28 mouse cellular contexts compared by ENCODE assay signal in genomic region chr2:135873761-135874160, GRCm38 (mm10).
DNase-seq lines count a peak whose midpoint lies in the region; ATAC-seq and TF ChIP-seq lines count a peak whose summit lies in the region.
"Had no signal": no experiment of that assay in that cellular context is flagged by ENCODE, and none has a peak within 500 bp of the region (broad histone marks: within the 10 kb centered on the region; RNA-seq: fewer than 3 reads in every experiment).

No protein-coding gene starts in this region.

- DNase-seq in heart, adult 11 months = peak; percentile 77
- DNase-seq in heart, adult 2 months = no peak
- DNase-seq in lung, postnatal 0 days (ENCODE audit: low spot score) = peak; percentile 28
- no peak for DNase-seq in lung, adult 18-20 months
- DNase-seq in brain, adult 2 months (ENCODE audit: low read depth, low spot score) = peak; percentile 27
- no peak for DNase-seq in MN1 (ENCODE audit: low spot score)
- DNase-seq in embryo, embryonic 10 days (ENCODE audit: low spot score) = no peak
- DNase-seq: adrenal gland, postnatal 14 days; cerebellum, adult 9-10 months; gastrocnemius, postnatal 36 days; heart, postnatal 4 days; kidney, adult 8-10 months; layer of hippocampus, postnatal 36 days; liver, postnatal 0 days; lung, postnatal 14 days; thymus, postnatal 25 days had no signal

- no peak for ATAC-seq in lung, postnatal 0 days
- peak; percentile 66 for ATAC-seq in megakaryocyte, adult 5-6 weeks (ENCODE audit: poor library complexity, severe bottlenecking)
- ATAC-seq: hindbrain, postnatal 0 days; liver, postnatal 0 days; midbrain, embryonic 15.5 days had no signal

- no peaks in the 10 kb centered on the region for H3K9me3 ChIP-seq in lung, postnatal 0 days (ENCODE audit: low read length)
- H3K9me3 ChIP-seq: forebrain, embryonic 10.5 days; heart, embryonic 10.5 days; limb, embryonic 12.5 days; midbrain, embryonic 15.5 days; neural tube, embryonic 13.5 days had no signal

- no peak for TF ChIP-seq CTCF in heart, adult 2 months (IDR thresholded peaks at IDR 0.05)
- no peak for TF ChIP-seq CTCF in lung, postnatal 0 days (IDR thresholded peaks at IDR 0.05)

- no peak overlapping the region for H3K4me2 ChIP-seq in lung, postnatal 0 days (replicated peaks; ENCODE audit: low read depth, low read length)
- H3K4me2 ChIP-seq: limb, embryonic 12.5 days; liver, embryonic 11.5 days; midbrain, embryonic 15.5 days; neural tube, embryonic 13.5 days had no signal

- TF ChIP-seq POLR2A in heart, adult 2 months (IDR thresholded peaks at IDR 0.05; ENCODE audit: insufficient read depth, low read depth, low read length) = no peak

- no peaks in the 10 kb centered on the region for H3K27me3 ChIP-seq in heart, adult 2 months (ENCODE audit: control insufficient read depth, insufficient read depth, low read length)
- H3K27me3 ChIP-seq in lung, postnatal 0 days (replicated peaks; ENCODE audit: insufficient read depth, low read length) = no peaks in the 10 kb centered on the region
- H3K27me3 ChIP-seq: CH12.LX; limb, embryonic 12.5 days; midbrain, embryonic 15.5 days; neural tube, embryonic 13.5 days had no signal

- intact Hi-C loops in heart, adult 2 months (cut with DNase I) = no loop called here

- H3K36me3 ChIP-seq in heart, adult 2 months (ENCODE audit: control insufficient read depth, insufficient read depth, low read length) = peaks cover 8% of the 10 kb centered on the region
- no peaks in the 10 kb centered on the region for H3K36me3 ChIP-seq in lung, postnatal 0 days (ENCODE audit: insufficient read depth, low read length)
- H3K36me3 ChIP-seq: forebrain, embryonic 10.5 days; G1E; heart, embryonic 10.5 days; limb, embryonic 12.5 days; midbrain, embryonic 15.5 days; neural tube, embryonic 13.5 days had no signal

- peaks cover 1% of the 10 kb centered on the region for H3K79me2 ChIP-seq in heart, adult 2 months (replicated peaks; ENCODE audit: control insufficient read depth, insufficient read depth, low read length)

- H3K4me1 ChIP-seq in heart, adult 2 months (ENCODE audit: control insufficient read depth, insufficient read depth, low read length) = peaks cover 3% of the 10 kb centered on the region
- H3K4me1 ChIP-seq in lung, postnatal 0 days (ENCODE audit: insufficient read depth, low read depth, low read length) = no peaks in the 10 kb centered on the region
- H3K4me1 ChIP-seq: limb, embryonic 12.5 days; midbrain, embryonic 15.5 days; neural tube, embryonic 13.5 days had no signal

- H3K9ac ChIP-seq in heart, adult 2 months (ENCODE audit: low read depth, low read length) = no peak overlapping the region
- no peak overlapping the region for H3K9ac ChIP-seq in lung, postnatal 0 days (replicated peaks; ENCODE audit: low read depth)
- H3K9ac ChIP-seq: limb, embryonic 12.5 days; liver, postnatal 0 days; midbrain, embryonic 15.5 days; neural tube, embryonic 13.5 days had no signal

- no peak overlapping the region for H3K27ac ChIP-seq in heart, adult 2 months
- H3K27ac ChIP-seq in lung, postnatal 0 days (ENCODE audit: low read length) = no peak overlapping the region
- H3K27ac ChIP-seq: forebrain, embryonic 10.5 days; heart, embryonic 10.5 days; hindbrain, postnatal 0 days; limb, embryonic 12.5 days; midbrain, embryonic 15.5 days; neural tube, embryonic 13.5 days had no signal

- H3K4me3 ChIP-seq in heart, adult 2 months = no peak overlapping the region
- H3K4me3 ChIP-seq in lung, postnatal 0 days (ENCODE audit: low read depth, low read length) = no peak overlapping the region
- H3K4me3 ChIP-seq: forebrain, embryonic 10.5 days; heart, embryonic 10.5 days; layer of hippocampus, adult 2 months; limb, embryonic 12.5 days; midbrain, embryonic 15.5 days; myocyte; neural tube, embryonic 13.5 days had no signal

- TF ChIP-seq EP300 in heart, adult 2 months (IDR thresholded peaks at IDR 0.05; ENCODE audit: insufficient read depth, low read depth, low read length) = no peak
- no peak for TF ChIP-seq EP300 in lung, postnatal 0 days (IDR thresholded peaks at IDR 0.05)

- 39% methylated on average over 2 of the region's 2 CpGs for WGBS in heart, adult 2 months
- WGBS in lung, postnatal 0 days = 51% methylated on average over 2 of the region's 2 CpGs

Comparison
In these comparisons a context has a peak if more than half of its experiments do, and no peak if none do; other contexts are left out.
1. DNase-seq: peak in heart, adult 11 months (single experiment), lung, postnatal 0 days (single experiment) and brain, adult 2 months (single experiment); none in heart, adult 2 months (0 of 2), lung, adult 18-20 months (0 of 2), MN1 (single experiment) and embryo, embryonic 10 days (single experiment).